Mouse (Mus musculus): ENCODE results near the gene Zbtb34. TPM values are rescaled to one million over a fixed set of nuclear protein-coding genes. Genes with fewer than 3 reads are reported as not detected.
A peak's percentile ranks its signal among the peaks of the same experiment; 100 is the strongest.

Zbtb34 gene
- total RNA-seq, 2 experiments from 2014 or later, result 24.2 to 26.2 TPM

- DNase-seq (ENCODE audit: low spot score in 2 of 2), result no peak
- intact Hi-C loops (cut with DNase I), result no loop called here
Measured at GRCm38 (mm10) chr2:33451038-33451978, 20.2 kb upstream of the Zbtb34 start.

- DNase-seq (ENCODE audit: low spot score in 2 of 2), result peak in 1 of 2 experiments; percentile 85
- intact Hi-C loops (cut with DNase I), result no loop called here
Measured at GRCm38 (mm10) chr2:33449119-33449873, 18.2 kb upstream of the Zbtb34 start.

- DNase-seq (ENCODE audit: low spot score in 2 of 2), result no peak
- intact Hi-C loops (cut with DNase I), result no loop called here
Measured at GRCm38 (mm10) chr2:33446796-33447195, 15.7 kb upstream of the Zbtb34 start.

GRCm38 (mm10) chr2:33445741-33446140 lies 14.6 kb upstream of the Zbtb34 start:
- no peak for DNase-seq (ENCODE audit: low spot score in 2 of 2)
- intact Hi-C loops (cut with DNase I), result no loop called here

GRCm38 (mm10) chr2:33444862-33445261 lies 13.7 kb upstream of the Zbtb34 start:
- intact Hi-C loops (cut with DNase I), result no loop called here
- DNase-seq (ENCODE audit: low spot score in 2 of 2), result no peak

GRCm38 (mm10) chr2:33444358-33444757 lies 13.2 kb upstream of the Zbtb34 start:
- peak; percentile 71 to 96 for DNase-seq (ENCODE audit: low spot score in 2 of 2)
- intact Hi-C loops (cut with DNase I), result no loop called here

- intact Hi-C loops (cut with DNase I), result no loop called here
- peak in 1 of 2 experiments; percentile 64 for DNase-seq (ENCODE audit: low spot score in 2 of 2)
Measured at GRCm38 (mm10) chr2:33442701-33443100, 11.6 kb upstream of the Zbtb34 start.

GRCm38 (mm10) chr2:33440893-33441292 lies 9.8 kb upstream of the Zbtb34 start:
- peak; percentile 80 to 92 for DNase-seq (ENCODE audit: low spot score in 2 of 2)
- intact Hi-C loops (cut with DNase I), result no loop called here

GRCm38 (mm10) chr2:33439980-33440670 lies 9.0 kb upstream of the Zbtb34 start:
- intact Hi-C loops (cut with DNase I), result no loop called here
- no peak for DNase-seq (ENCODE audit: low spot score in 2 of 2)

GRCm38 (mm10) chr2:33439471-33439881 lies 8.4 kb upstream of the Zbtb34 start:
- intact Hi-C loops (cut with DNase I), result no loop called here
- DNase-seq (ENCODE audit: low spot score in 2 of 2), result peak in 1 of 2 experiments; percentile 80

GRCm38 (mm10) chr2:33438377-33438776 lies 7.3 kb upstream of the Zbtb34 start:
- intact Hi-C loops (cut with DNase I), result no loop called here
- no peak for DNase-seq (ENCODE audit: low spot score in 2 of 2)

GRCm38 (mm10) chr2:33437184-33437583 lies 6.1 kb upstream of the Zbtb34 start:
- intact Hi-C loops (cut with DNase I), result no loop called here
- DNase-seq (ENCODE audit: low spot score in 2 of 2), result no peak

- intact Hi-C loops (cut with DNase I), result no loop called here
- no peak for DNase-seq (ENCODE audit: low spot score in 2 of 2)
Measured at GRCm38 (mm10) chr2:33436035-33436580, 5.0 kb upstream of the Zbtb34 start.

- no peak for DNase-seq (ENCODE audit: low spot score in 2 of 2)
- intact Hi-C loops (cut with DNase I), result no loop called here
Measured at GRCm38 (mm10) chr2:33435036-33435650, 4.0 kb upstream of the Zbtb34 start.

GRCm38 (mm10) chr2:33432877-33433276 lies 1.8 kb upstream of the Zbtb34 start:
- intact Hi-C loops (cut with DNase I), result loop anchor here (5.0 kb wide), 1 partner anchor 34 kb away; the partner anchor contains the start of gene Zbtb43
- DNase-seq (ENCODE audit: low spot score in 2 of 2), result peak in 1 of 2 experiments; percentile 76

GRCm38 (mm10) chr2:33430081-33430770 lies 898 bp downstream of the Zbtb34 start:
- intact Hi-C loops (cut with DNase I), result loop anchor here (2.0 to 5.0 kb wide), 2 partner anchors 23 to 37 kb away; partner anchors contain the start of gene Zbtb43
- DNase-seq (ENCODE audit: low spot score in 2 of 2), result no peak

- intact Hi-C loops (cut with DNase I), result no loop called here
- no peak for DNase-seq (ENCODE audit: low spot score in 2 of 2)
Measured at GRCm38 (mm10) chr2:33429339-33429738, 1.8 kb downstream of the Zbtb34 start.

GRCm38 (mm10) chr2:33426640-33427398 lies 4.3 kb downstream of the Zbtb34 start:
- intact Hi-C loops (cut with DNase I), result no loop called here
- DNase-seq (ENCODE audit: low spot score in 2 of 2), result peak in 1 of 2 experiments; percentile 58
